Mouse (Mus musculus) kidney, postnatal 0 days (tissue): ENCODE data around the gene Ace. TPM values are rescaled to one million over a fixed set of nuclear protein-coding genes. Genes with fewer than 3 reads are reported as not detected.

Experiments
- ATAC-seq: fragments of 200-750 bp; cut with Nextera tagmentation; replicated peaks from 2 replicates; pipeline ENCODE4 v1.8.0; 2017; ENCODE audit warnings: low read depth, moderate number of reproducible peaks, moderate TSS enrichment, moderate library complexity; ENCODE audit not compliant: low FRiP score
- DNase-seq: peaks from one replicate; pipeline ENCODE4 v3.0.0-alpha.2; 2016; ENCODE audit warnings: low spot score
- H3K27ac ChIP-seq: fragments of 300-500 bp; sonication (generic); 2 replicates; pipeline ENCODE4 v1.5.1; 2014; ENCODE audit warnings: mild to moderate bottlenecking
- H3K27me3 ChIP-seq: fragments of 300-500 bp; sonication (generic); 2 replicates; pipeline ENCODE4 v1.6.1; 2014; ENCODE audit warnings: low read length, mixed read lengths; ENCODE audit not compliant: insufficient read depth
- H3K36me3 ChIP-seq: fragments of 300-500 bp; sonication (generic); 2 replicates; pipeline ENCODE4 v1.6.1; 2014; ENCODE audit warnings: low read length, mixed read lengths; ENCODE audit not compliant: insufficient read depth
- H3K4me1 ChIP-seq: fragments of 300-500 bp; sonication (generic); replicated peaks from 2 replicates; pipeline ENCODE4 v1.6.1; 2014; ENCODE audit warnings: antibody characterized with exemption, low read length, mixed read lengths; ENCODE audit not compliant: insufficient read depth
- H3K4me2 ChIP-seq: fragments of 300-500 bp; sonication (generic); 2 replicates; pipeline ENCODE4 v1.6.1; 2014; ENCODE audit warnings: mild to moderate bottlenecking, low read length, moderate library complexity, mixed read lengths
- H3K4me3 ChIP-seq: fragments of 300-500 bp; sonication (generic); replicated peaks from 2 replicates; pipeline ENCODE4 v1.5.1; 2014; ENCODE audit warnings: low read depth, low read length
- H3K9ac ChIP-seq: fragments of 300-500 bp; sonication (generic); 2 replicates; pipeline ENCODE4 v1.6.1; 2014; ENCODE audit warnings: low read depth, low read length
- H3K9me3 ChIP-seq: fragments of 300-500 bp; sonication (generic); replicated peaks from 2 replicates; pipeline ENCODE4 v1.6.1; 2016; ENCODE audit warnings: low read length, inconsistent platforms, mixed read lengths
- CTCF ChIP-seq: IDR thresholded peaks from 2 replicates; pipeline ENCODE4 v1.5.1; 2016; ENCODE audit warnings: antibody characterized with exemption, low read depth, mild to moderate bottlenecking, moderate library complexity
- WGBS: fragments of 180-500 bp; shearing (Covaris S2); extraction: QIAGEN DNeasy Blood & Tissue Kit; methylation state at CpG from one replicate; pipeline ENCODE4 v1.1.7; 2014; 5-methylcytosine and 5-hydroxymethylcytosine counted together
- polyA plus RNA-seq: library from polyadenylated mRNA; unstranded; fragments of >200 nt; fragmentation: Nextera tagmentation; extraction: Ambion mirVana; gene quantifications from 2 replicates; pipeline ENCODE4 v1.2.1, GENCODE M21; 2015

Ace gene
- polyA plus RNA-seq, 1 experiment from 2014 or later: 24.4 TPM

- H3K27me3 ChIP-seq: no peaks in the 10 kb centered on the region
- no peaks in the 10 kb centered on the region for H3K4me1 ChIP-seq
- H3K9ac ChIP-seq: no peak within 1 kb of the TSS
- H3K36me3 ChIP-seq: no peaks in the 10 kb centered on the region
- WGBS: 97% methylated on average over 3 of the region's 3 CpGs
- H3K27ac ChIP-seq: no peak within 1 kb of the TSS
- no peak within 1 kb of the TSS for H3K4me2 ChIP-seq
- TF ChIP-seq CTCF: no peak
- DNase-seq (no peak), ATAC-seq (no peak)
- no peak within 1 kb of the TSS for H3K4me3 ChIP-seq
- no peaks in the 10 kb centered on the region for H3K9me3 ChIP-seq
Measured at GRCm38 (mm10) chr11:105994375-105994774, 26.6 kb downstream of the Ace start, which contains the start of gene Ace3. Ace3 (plus strand) TSS chr11:105994675.

DNA sequence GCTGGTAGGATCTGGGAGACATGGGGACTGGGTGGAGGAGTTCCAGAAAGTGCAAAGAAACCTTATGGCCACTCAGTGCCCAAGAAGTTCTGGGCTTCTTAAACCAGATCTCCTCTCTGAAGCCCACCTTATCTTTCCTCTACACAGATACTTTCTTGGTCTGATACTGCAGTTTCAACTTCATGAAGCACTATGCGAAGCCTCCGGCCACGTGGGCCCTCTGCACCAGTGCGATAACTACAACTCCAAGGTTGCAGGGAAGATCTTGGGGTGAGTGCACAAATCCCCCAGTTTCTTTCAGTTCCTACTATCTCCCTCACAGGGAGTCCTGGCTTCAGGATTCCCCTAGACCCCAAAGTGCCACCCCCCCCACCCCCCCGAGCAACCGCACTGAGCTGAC, 32.3 kb downstream of the Ace start:
- 90% methylated on average over 6 of the region's 6 CpGs for WGBS
- TF ChIP-seq CTCF: no peak
- H3K36me3 ChIP-seq: no peaks in the 10 kb centered on the region
- no peak overlapping the region for H3K4me3 ChIP-seq
- no peak overlapping the region for H3K27ac ChIP-seq
- no peaks in the 10 kb centered on the region for H3K4me1 ChIP-seq
- H3K9ac ChIP-seq: no peak overlapping the region
- no peak for DNase-seq
- H3K27me3 ChIP-seq: no peaks in the 10 kb centered on the region
- H3K4me2 ChIP-seq: no peak overlapping the region
- no peak for ATAC-seq
- no peaks in the 10 kb centered on the region for H3K9me3 ChIP-seq

- peak; percentile 69 for DNase-seq
- no peak overlapping the region for H3K4me2 ChIP-seq
Measured at GRCm38 (mm10) chr11:106001718-106002117, 34.0 kb downstream of the Ace start.

GRCm38 (mm10) chr11:106004576-106004975, 36.8 kb downstream of the Ace start:
- 75% methylated on average over 1 of the region's 1 CpGs for WGBS

More at GRCm38 (mm10) chr11:106001718-106002117, 34.0 kb downstream of the Ace start:
- no peaks in the 10 kb centered on the region for H3K36me3 ChIP-seq
- WGBS: 39% methylated on average over 4 of the region's 4 CpGs
- no peak overlapping the region for H3K4me3 ChIP-seq
- ATAC-seq: no peak
- no peaks in the 10 kb centered on the region for H3K27me3 ChIP-seq
- TF ChIP-seq CTCF: peak; percentile 78
- H3K9me3 ChIP-seq: no peaks in the 10 kb centered on the region
- H3K27ac ChIP-seq: no peak overlapping the region
- no peak overlapping the region for H3K9ac ChIP-seq
- no peaks in the 10 kb centered on the region for H3K4me1 ChIP-seq

GRCm38 (mm10) chr11:106005970-106006369, 38.2 kb downstream of the Ace start:
- ATAC-seq: peak; percentile 57; the same call in 1 of the 2 replicates
- no peak overlapping the region for H3K4me2 ChIP-seq
- no peaks in the 10 kb centered on the region for H3K36me3 ChIP-seq
- H3K9me3 ChIP-seq: no peaks in the 10 kb centered on the region
- H3K9ac ChIP-seq: no peak overlapping the region
- WGBS: 50% methylated on average over 5 of the region's 5 CpGs
- no peaks in the 10 kb centered on the region for H3K27me3 ChIP-seq
- H3K4me3 ChIP-seq: no peak overlapping the region
- H3K4me1 ChIP-seq: no peaks in the 10 kb centered on the region
- no peak overlapping the region for H3K27ac ChIP-seq
- DNase-seq: no peak
- TF ChIP-seq CTCF: no peak

More at GRCm38 (mm10) chr11:106004576-106004975, 36.8 kb downstream of the Ace start:
- H3K4me1 ChIP-seq: no peaks in the 10 kb centered on the region
- no peaks in the 10 kb centered on the region for H3K36me3 ChIP-seq
- no peak overlapping the region for H3K4me2 ChIP-seq
- H3K4me3 ChIP-seq: no peak overlapping the region
- no peaks in the 10 kb centered on the region for H3K27me3 ChIP-seq
- DNase-seq: no peak
- no peaks in the 10 kb centered on the region for H3K9me3 ChIP-seq
- no peak overlapping the region for H3K9ac ChIP-seq
- H3K27ac ChIP-seq: no peak overlapping the region
- no peak for TF ChIP-seq CTCF
- peak; percentile 67 for ATAC-seq

DNA sequence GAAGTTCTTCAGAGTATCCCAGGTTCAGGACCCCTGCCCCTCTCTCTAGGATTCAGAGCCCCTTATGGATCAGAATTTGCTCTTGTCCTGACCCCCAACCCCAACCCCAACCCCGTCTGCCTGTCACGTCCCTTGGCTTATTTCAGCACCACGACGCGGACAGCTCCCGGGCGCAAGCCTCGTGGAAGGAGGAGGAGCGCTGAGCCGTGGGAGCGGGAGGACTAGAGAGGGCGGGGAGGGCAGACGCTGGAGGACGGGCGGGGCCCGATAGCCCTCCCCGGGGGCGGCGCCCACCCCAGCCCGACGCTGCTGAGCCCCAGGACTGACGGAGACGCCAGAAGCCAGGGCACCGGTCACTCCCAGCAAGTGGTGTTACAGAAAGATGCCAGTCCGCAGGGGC, 40.1 kb downstream of the Ace start, which contains the start of gene Kcnh6:
Kcnh6 (plus strand) TSS at position 304 of the 400 bp plus-strand sequence.
- peak within 1 kb of the TSS; percentile 54 for H3K4me2 ChIP-seq
- no peak within 1 kb of the TSS for H3K27ac ChIP-seq
- TF ChIP-seq CTCF: no peak
- 0 out of 2 replicates have a peak, but pooled peaks have one; percentile 40 for ATAC-seq
- H3K36me3 ChIP-seq: no peaks in the 10 kb centered on the region
- H3K27me3 ChIP-seq: no peaks in the 10 kb centered on the region
- WGBS: under 1% methylated on average over 25 of the region's 25 CpGs
- no peaks in the 10 kb centered on the region for H3K4me1 ChIP-seq
- H3K9me3 ChIP-seq: no peaks in the 10 kb centered on the region
- DNase-seq: peak; percentile 86
- H3K9ac ChIP-seq: no peak within 1 kb of the TSS
- no peak within 1 kb of the TSS; the same call in 1 of the 2 replicates for H3K4me3 ChIP-seq

- Histone ChIP-seq H3K4me2 (no peak overlapping the region), H3K4me3 (no peak overlapping the region), H3K36me3 (no peaks in the 10 kb centered on the region), H3K27ac (no peak overlapping the region), H3K9ac (no peak overlapping the region), H3K27me3 (no peaks in the 10 kb centered on the region), H3K4me1 (no peaks in the 10 kb centered on the region), H3K9me3 (no peaks in the 10 kb centered on the region)
- WGBS: 39% methylated on average over 7 of the region's 7 CpGs
- DNase-seq (no peak), ATAC-seq (no peak)
- TF ChIP-seq CTCF: no peak
Measured at GRCm38 (mm10) chr11:106012711-106013110, 45.0 kb downstream of the Ace start.
